ENCODE assay signal across 16 mouse cellular contexts in the genomic region with DNA sequence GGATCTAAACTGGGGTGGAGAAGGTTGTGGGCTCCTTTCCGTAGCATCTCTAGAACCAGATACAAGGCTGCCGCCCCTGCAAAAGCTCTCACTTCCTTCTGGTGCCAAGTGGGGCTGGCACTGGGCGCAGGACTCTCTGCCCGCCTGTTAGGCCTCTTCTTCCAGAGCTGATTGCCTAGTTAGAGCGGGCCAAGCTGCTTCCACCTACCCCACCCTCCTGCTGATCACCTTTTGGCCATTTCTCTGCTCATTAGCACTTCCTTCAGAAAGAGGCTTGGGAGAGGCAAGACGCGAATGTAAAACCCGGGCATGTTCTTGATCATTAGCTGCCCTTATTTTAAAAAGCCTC.
A peak's percentile ranks its signal among the peaks of the same experiment; 100 is the strongest.
DNase-seq lines count a peak whose midpoint lies in the region; TF ChIP-seq lines count a peak whose summit lies in the region.
"Had no signal": no experiment of that assay in that cellular context is flagged by ENCODE, and none has a peak within 500 bp of the region (broad histone marks: within the 10 kb centered on the region; RNA-seq: fewer than 3 reads in every experiment).

No protein-coding gene starts in this region.

- peaks cover 7% of the 10 kb centered on the region for H3K36me3 ChIP-seq in limb, embryonic 10.5 days

- TF ChIP-seq POLR2A in cerebellum, adult 2 months (IDR thresholded peaks at IDR 0.05; ENCODE audit: borderline replicate concordance, insufficient read depth, low read length) = no peak

- H3K4me3 ChIP-seq in cerebellum, adult 2 months (replicated peaks; ENCODE audit: insufficient read depth, low read depth, low read length) = no peak overlapping the region
- H3K4me3 ChIP-seq in limb, embryonic 10.5 days = no peak overlapping the region
- H3K4me3 ChIP-seq: embryonic facial prominence, embryonic 15.5 days; heart, adult 2 months had no signal

- peaks cover 12% of the 10 kb centered on the region for H3K4me1 ChIP-seq in cerebellum, adult 2 months (ENCODE audit: control insufficient read depth, insufficient read depth, low read length)
- H3K4me1 ChIP-seq in limb, embryonic 10.5 days = peaks cover 14% of the 10 kb centered on the region
- H3K4me1 ChIP-seq: embryonic facial prominence, embryonic 15.5 days had no signal

- WGBS in cerebellum, adult 2 months = 8% methylated on average over 8 of the region's 8 CpGs
- 64% methylated on average over 8 of the region's 8 CpGs for WGBS in limb, embryonic 10.5 days

- H3K27me3 ChIP-seq in cerebellum, adult 2 months (ENCODE audit: control insufficient read depth, insufficient read depth, low read length) = no peaks in the 10 kb centered on the region; the same call in 1 of the 2 replicates
- H3K27me3 ChIP-seq in limb, embryonic 10.5 days (ENCODE audit: low read depth, poor library complexity, severe bottlenecking) = peaks cover 10% of the 10 kb centered on the region; the same call in 1 of the 2 replicates
- H3K27me3 ChIP-seq: embryonic facial prominence, embryonic 15.5 days had no signal

- peaks cover 3% of the 10 kb centered on the region for H3K9me3 ChIP-seq in limb, embryonic 10.5 days (replicated peaks)

- H3K27ac ChIP-seq in cerebellum, adult 2 months (ENCODE audit: insufficient read depth, low read length) = no peak overlapping the region
- no peak overlapping the region for H3K27ac ChIP-seq in limb, embryonic 10.5 days
- H3K27ac ChIP-seq: embryonic facial prominence, embryonic 15.5 days; heart, adult 2 months; stomach, postnatal 0 days had no signal

- DNase-seq in frontal cortex, postnatal 36 days (ENCODE audit: low spot score in 2 of 2) = peak; percentile 9 to 22
- no peak for DNase-seq in frontal cortex, postnatal 10 days (ENCODE audit: low spot score in 2 of 2)
- DNase-seq in left cerebral cortex, adult 18-20 months (ENCODE audit: low spot score in 2 of 2) = peak; percentile 2 to 12
- no peak for DNase-seq in left cerebral cortex, adult 11 months (ENCODE audit: low spot score)
- DNase-seq in cerebellum, adult 2 months = peak; percentile 29 to 57
- DNase-seq in cerebellum, postnatal 25 days = peak; percentile 58 to 71
- no peak for DNase-seq in limb, embryonic 10.5 days (ENCODE audit: low spot score)
- DNase-seq: adrenal gland, postnatal 36 days; B cell, adult 2 months; heart, adult 2 months; kidney, adult 2 months; kidney, postnatal 14 days; liver; retina, postnatal 1 day had no signal

- no peak for TF ChIP-seq CTCF in cerebellum, adult 2 months (IDR thresholded peaks at IDR 0.05; ENCODE audit: borderline replicate concordance, insufficient read depth, low read depth, low read length)

Comparison
In these comparisons a context has a peak if more than half of its experiments do, and no peak if none do; other contexts are left out.
1. DNase-seq: peak in frontal cortex, postnatal 36 days (2 of 2), left cerebral cortex, adult 18-20 months (2 of 2), cerebellum, adult 2 months (2 of 2) and cerebellum, postnatal 25 days (2 of 2); none in frontal cortex, postnatal 10 days (0 of 2), left cerebral cortex, adult 11 months (single experiment) and limb, embryonic 10.5 days (single experiment).